Mouse (Mus musculus) lung, postnatal 10 days (tissue): ENCODE measurements around the gene Rnf38.

ENCODE experiments used
- DNase-seq: peaks from one replicate; pipeline ENCODE4 v3.0.0; 2021

The Rnf38 gene

GRCm38 (mm10) chr4:44113393-44114138, 120.0 kb downstream of the Rnf38 start:
- no peak for DNase-seq

GRCm38 (mm10) chr4:44112741-44113140, 120.8 kb downstream of the Rnf38 start:
- DNase-seq, result peak; percentile 30

GRCm38 (mm10) chr4:44110771-44111170, 122.8 kb downstream of the Rnf38 start:
- no peak for DNase-seq

- DNase-seq, result no peak
Observed at GRCm38 (mm10) chr4:44108297-44108696, 125.3 kb downstream of the Rnf38 start.

GRCm38 (mm10) chr4:44107339-44107738, 126.2 kb downstream of the Rnf38 start:
- DNase-seq, result peak; percentile 75

GRCm38 (mm10) chr4:44106297-44106821, 127.2 kb downstream of the Rnf38 start:
- DNase-seq, result peak; percentile 47

- DNase-seq, result peak; percentile 59
Observed at GRCm38 (mm10) chr4:44104195-44104917, 129.2 kb downstream of the Rnf38 start.

- DNase-seq, result no peak
Observed at GRCm38 (mm10) chr4:44103620-44104019, 130.0 kb downstream of the Rnf38 start.

GRCm38 (mm10) chr4:44097576-44098335, 135.8 kb downstream of the Rnf38 start:
- DNase-seq, result no peak

GRCm38 (mm10) chr4:44094475-44094874, 139.1 kb downstream of the Rnf38 start:
- no peak for DNase-seq

GRCm38 (mm10) chr4:44092359-44092758, 141.2 kb downstream of the Rnf38 start:
- DNase-seq, result peak; percentile 40

- no peak for DNase-seq
Observed at GRCm38 (mm10) chr4:44085566-44085965, 148.0 kb downstream of the Rnf38 start.

- DNase-seq, result no peak
Observed at GRCm38 (mm10) chr4:44084602-44085325, 148.8 kb downstream of the Rnf38 start.

- peak; percentile 44 for DNase-seq
Observed at GRCm38 (mm10) chr4:44083945-44084344, 149.6 kb downstream of the Rnf38 start, which contains the start of gene Gne. Gne (minus strand) TSS chr4:44084177.

- DNase-seq, result no peak
Observed at GRCm38 (mm10) chr4:44078358-44078933, 155.1 kb downstream of the Rnf38 start.
